Mouse (Mus musculus) skeletal muscle tissue, adult 2 months (tissue): ENCODE measurements at regions not wholly inside any gene's neighbourhood (a gene's known extent, or its start where the extent isn't known, plus 50 kb on each side); places are given as distances from the start of the nearest gene placed in this dataset.
A peak's percentile ranks its signal among the peaks of the same experiment; 100 is the strongest.

Experiments
- DNase-seq: peaks from one replicate; pipeline ENCODE4 v3.0.0-alpha.2; 2012; ENCODE audit warnings: low read depth, low spot score

GRCm38 (mm10) chr4:32149171-32149570 is 89.4 kb upstream of the Bach2 start:
- DNase-seq = no peak

GRCm38 (mm10) chr4:32153356-32153755 is 85.2 kb upstream of the Bach2 start:
- peak; percentile 27 for DNase-seq

- DNase-seq = no peak
These were observed 81.6 kb upstream of the Bach2 start for GRCm38 (mm10) chr4:32156965-32157364.

- DNase-seq = no peak
These were observed 80.2 kb upstream of the Bach2 start for GRCm38 (mm10) chr4:32158451-32158850.

- no peak for DNase-seq
These were observed 79.7 kb upstream of the Bach2 start for GRCm38 (mm10) chr4:32158886-32159285.

- no peak for DNase-seq
These were observed 77.8 kb upstream of the Bach2 start for GRCm38 (mm10) chr4:32160815-32161214.

- no peak for DNase-seq
These were observed 76.5 kb upstream of the Bach2 start for GRCm38 (mm10) chr4:32161871-32162656.

- DNase-seq = no peak
These were observed 75.8 kb upstream of the Bach2 start for GRCm38 (mm10) chr4:32162694-32163240.

GRCm38 (mm10) chr4:32164081-32164641 is 74.4 kb upstream of the Bach2 start:
- no peak for DNase-seq

- DNase-seq = no peak
These were observed 73.8 kb upstream of the Bach2 start for GRCm38 (mm10) chr4:32164736-32165241.

- DNase-seq = no peak
These were observed 72.6 kb upstream of the Bach2 start for GRCm38 (mm10) chr4:32165918-32166528.

GRCm38 (mm10) chr4:32167151-32167550 is 71.5 kb upstream of the Bach2 start:
- DNase-seq = no peak

GRCm38 (mm10) chr4:32170106-32170459 is 68.5 kb upstream of the Bach2 start:
- DNase-seq = no peak

GRCm38 (mm10) chr4:32170460-32171192 is 68.0 kb upstream of the Bach2 start:
- DNase-seq = no peak

- no peak for DNase-seq
These were observed 67.3 kb upstream of the Bach2 start for GRCm38 (mm10) chr4:32171291-32171690.

GRCm38 (mm10) chr4:32172992-32173391 is 65.6 kb upstream of the Bach2 start:
- DNase-seq = no peak

- DNase-seq = no peak
These were observed 63.8 kb upstream of the Bach2 start for GRCm38 (mm10) chr4:32174771-32175170.

GRCm38 (mm10) chr4:32175231-32175630 is 63.4 kb upstream of the Bach2 start:
- DNase-seq = no peak

GRCm38 (mm10) chr4:32175853-32176448 is 62.7 kb upstream of the Bach2 start:
- no peak for DNase-seq

- no peak for DNase-seq
These were observed 62.0 kb upstream of the Bach2 start for GRCm38 (mm10) chr4:32176449-32177135.
